Mouse (Mus musculus): ENCODE results near the gene Tep1. TPM values are rescaled to one million over a fixed set of nuclear protein-coding genes. Genes with fewer than 3 reads are reported as not detected.
A peak's percentile ranks its signal among the peaks of the same experiment; 100 is the strongest.
"Not testable (repeated sequence)": the region's sequence is repeated elsewhere in the genome, so short reads cannot be mapped to it uniquely, and the experiment has no call there.

The Tep1 gene
- total and polyA plus RNA-seq, 2 experiments from 2014 or later = 2.2 to 4.9 TPM

DNA sequence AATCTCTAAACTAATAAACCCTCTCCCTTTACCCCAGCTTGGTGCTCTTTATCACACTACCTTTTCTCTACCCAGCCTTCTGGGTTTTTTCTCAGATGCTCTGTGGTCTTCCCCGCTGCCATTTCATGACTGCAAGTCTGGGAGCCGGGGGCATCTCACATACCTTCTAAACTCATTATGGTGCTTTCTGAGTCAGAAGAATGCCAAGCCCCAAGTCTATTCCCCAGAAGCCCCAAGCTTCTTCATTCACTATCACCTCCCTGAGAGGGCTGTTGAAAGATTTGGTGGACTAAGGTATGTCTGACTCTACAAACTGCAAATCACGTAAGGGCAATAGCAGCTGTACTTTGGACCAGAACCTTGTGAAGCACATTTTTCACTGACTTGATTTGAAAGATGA lies 3.4 kb downstream of the Tep1 start:
- Histone ChIP-seq H3K9ac (replicated peaks; ENCODE audit: low read length, poor library complexity, severe bottlenecking) (no peak overlapping the region), H3K4me1 (ENCODE audit: insufficient read depth, low read length) (no peaks in the 10 kb centered on the region), H3K4me3 (ENCODE audit: low read depth, low read length) (no peak overlapping the region), H3K4me2 (ENCODE audit: low read depth, low read length, poor library complexity, severe bottlenecking) (no peak overlapping the region), H3K36me3 (ENCODE audit: insufficient read depth, low read length) (no peaks in the 10 kb centered on the region), H3K9me3 (ENCODE audit: low read length) (no peaks in the 10 kb centered on the region), H3K27me3 (ENCODE audit: insufficient read depth, low read length) (no peaks in the 10 kb centered on the region), H3K27ac (ENCODE audit: low read depth, low read length) (no peak overlapping the region)
- ATAC-seq (ENCODE audit: low FRiP score) (no peak), DNase-seq (ENCODE audit: low spot score) (no peak)
- WGBS = 97% methylated on average over 3 of the region's 3 CpGs
- no peak for TF ChIP-seq CTCF (IDR thresholded peaks at IDR 0.05)

DNA sequence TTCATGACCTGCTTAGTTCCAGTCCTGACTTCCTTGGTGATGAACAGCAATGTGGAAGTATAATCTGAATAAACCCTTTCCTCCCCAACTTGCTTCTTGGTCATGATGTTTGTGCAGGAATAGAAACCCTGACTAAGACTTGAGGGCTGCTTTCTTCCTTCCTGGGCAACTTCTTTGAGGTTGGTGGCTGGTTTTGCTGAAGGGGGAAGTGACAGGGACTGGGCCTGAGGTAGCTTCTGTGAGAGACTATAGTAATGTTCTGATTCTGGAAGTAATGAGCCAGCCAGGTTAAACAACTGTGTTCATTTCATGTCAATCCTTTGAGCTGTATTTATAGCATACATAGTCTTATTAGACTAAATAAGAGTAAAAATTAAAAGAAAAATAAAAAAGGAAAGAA lies 5.4 kb downstream of the Tep1 start:
- H3K4me1 ChIP-seq (ENCODE audit: insufficient read depth, low read length); H3K4me2 ChIP-seq (ENCODE audit: low read depth, low read length, poor library complexity, severe bottlenecking); H3K27ac ChIP-seq (ENCODE audit: low read depth, low read length); H3K27me3 ChIP-seq (ENCODE audit: insufficient read depth, low read length); H3K4me3 ChIP-seq (ENCODE audit: low read depth, low read length); DNase-seq (ENCODE audit: low spot score); ATAC-seq (ENCODE audit: low FRiP score); H3K36me3 ChIP-seq (ENCODE audit: insufficient read depth, low read length); H3K9me3 ChIP-seq (ENCODE audit: low read length); H3K9ac ChIP-seq (replicated peaks; ENCODE audit: low read length, poor library complexity, severe bottlenecking): not testable (repeated sequence)

DNA sequence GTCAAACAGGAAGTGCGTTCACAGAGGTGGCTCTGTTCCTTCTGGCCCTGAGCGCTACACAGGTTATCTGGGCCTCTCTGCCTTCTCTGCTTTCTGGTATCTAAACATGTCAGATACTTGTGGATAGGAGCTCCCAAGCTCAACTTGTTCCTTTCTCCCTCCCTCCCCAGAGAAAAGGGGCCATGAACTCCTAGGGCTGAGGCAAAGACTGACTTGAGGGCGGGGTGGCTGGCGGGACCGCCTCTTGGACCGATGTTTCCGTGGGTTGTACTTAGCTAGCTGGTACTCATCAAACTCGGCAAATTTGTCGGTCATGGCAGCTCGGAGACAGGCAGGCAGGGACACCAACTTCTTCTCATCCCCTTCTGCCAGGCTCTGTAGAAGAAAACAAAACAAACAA lies 7.7 kb downstream of the Tep1 start:
- Histone ChIP-seq H3K36me3 (ENCODE audit: insufficient read depth, low read length) (no peaks in the 10 kb centered on the region), H3K9ac (replicated peaks; ENCODE audit: low read length, poor library complexity, severe bottlenecking) (no peak overlapping the region), H3K9me3 (ENCODE audit: low read length) (no peaks in the 10 kb centered on the region), H3K27ac (ENCODE audit: low read depth, low read length) (no peak overlapping the region), H3K4me3 (ENCODE audit: low read depth, low read length) (no peak overlapping the region), H3K27me3 (ENCODE audit: insufficient read depth, low read length) (no peaks in the 10 kb centered on the region), H3K4me2 (ENCODE audit: low read depth, low read length, poor library complexity, severe bottlenecking) (no peak overlapping the region), H3K4me1 (ENCODE audit: insufficient read depth, low read length) (no peaks in the 10 kb centered on the region)
- TF ChIP-seq CTCF (IDR thresholded peaks at IDR 0.05) = no peak
- 96% methylated on average over 10 of the region's 10 CpGs for WGBS
- DNase-seq (ENCODE audit: low spot score) (no peak), ATAC-seq (ENCODE audit: low FRiP score) (no peak)

- 86% methylated on average over 5 of the region's 5 CpGs for WGBS
- Histone ChIP-seq H3K4me2 (ENCODE audit: low read depth, low read length, poor library complexity, severe bottlenecking) (no peak overlapping the region), H3K27me3 (ENCODE audit: insufficient read depth, low read length) (no peaks in the 10 kb centered on the region), H3K27ac (ENCODE audit: low read depth, low read length) (no peak overlapping the region), H3K4me1 (ENCODE audit: insufficient read depth, low read length) (no peaks in the 10 kb centered on the region), H3K9ac (replicated peaks; ENCODE audit: low read length, poor library complexity, severe bottlenecking) (no peak overlapping the region), H3K9me3 (ENCODE audit: low read length) (no peaks in the 10 kb centered on the region), H3K4me3 (ENCODE audit: low read depth, low read length) (no peak overlapping the region), H3K36me3 (ENCODE audit: insufficient read depth, low read length) (no peaks in the 10 kb centered on the region)
- no peak for ATAC-seq (ENCODE audit: low FRiP score)
- TF ChIP-seq CTCF (IDR thresholded peaks at IDR 0.05) = no peak
- DNase-seq (ENCODE audit: low spot score) = no peak
Measured at GRCm38 (mm10) chr14:50855788-50856187, 14.6 kb downstream of the Tep1 start.

DNA sequence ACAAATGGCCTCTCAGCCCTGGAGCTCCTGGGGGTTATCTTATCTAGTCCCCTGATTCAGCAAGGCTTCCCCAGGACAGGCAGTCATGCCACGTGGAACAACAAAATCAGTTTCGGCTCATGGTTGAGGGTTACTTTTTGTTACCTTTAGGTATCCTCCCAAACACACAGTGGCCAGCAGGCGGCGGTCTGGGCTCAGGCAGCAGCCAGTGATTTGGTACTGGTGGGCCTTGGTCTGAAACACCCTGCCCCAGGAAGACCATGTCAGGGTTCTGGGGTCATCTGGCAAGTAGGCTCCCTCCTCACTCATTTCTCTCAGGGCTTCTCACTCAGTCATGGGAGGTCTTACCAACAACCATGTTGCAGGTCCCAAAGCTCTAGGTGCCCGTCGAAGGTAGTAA lies 33.1 kb downstream of the Tep1 start:
- WGBS = 76% methylated on average over 6 of the region's 6 CpGs
- no peak overlapping the region for H3K9ac ChIP-seq (replicated peaks; ENCODE audit: low read length, poor library complexity, severe bottlenecking)
- no peak overlapping the region for H3K27ac ChIP-seq (ENCODE audit: low read depth, low read length)
- H3K9me3 ChIP-seq (ENCODE audit: low read length) = no peaks in the 10 kb centered on the region
- DNase-seq (ENCODE audit: low spot score) (no peak), ATAC-seq (ENCODE audit: low FRiP score) (no peak)
- no peaks in the 10 kb centered on the region for H3K4me1 ChIP-seq (ENCODE audit: insufficient read depth, low read length)
- no peak overlapping the region for H3K4me3 ChIP-seq (ENCODE audit: low read depth, low read length)
- no peaks in the 10 kb centered on the region for H3K27me3 ChIP-seq (ENCODE audit: insufficient read depth, low read length)
- peak; percentile 56 for TF ChIP-seq CTCF (IDR thresholded peaks at IDR 0.05)
- no peaks in the 10 kb centered on the region for H3K36me3 ChIP-seq (ENCODE audit: insufficient read depth, low read length)
- no peak overlapping the region for H3K4me2 ChIP-seq (ENCODE audit: low read depth, low read length, poor library complexity, severe bottlenecking)

DNA sequence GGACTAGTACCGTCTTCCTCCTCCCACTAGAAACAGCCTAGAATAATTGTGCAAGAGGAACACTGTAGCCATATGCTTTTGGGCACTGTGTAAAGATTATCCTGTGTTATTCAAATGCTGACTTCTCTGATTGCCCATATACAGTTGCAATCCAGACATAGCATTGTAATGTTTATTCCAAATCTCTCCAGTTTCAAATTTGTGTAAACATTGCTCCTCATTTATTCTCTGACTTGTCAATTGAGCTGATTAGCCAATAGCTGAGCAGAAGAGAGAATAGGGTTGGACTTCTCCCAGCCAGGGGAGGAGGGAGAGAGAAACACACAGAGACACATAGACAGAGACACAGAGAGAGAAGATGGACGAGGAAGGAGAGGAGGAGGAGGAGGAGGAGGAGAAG lies 35.9 kb downstream of the Tep1 start:
- ATAC-seq (ENCODE audit: low FRiP score) = no peak
- Histone ChIP-seq H3K36me3 (ENCODE audit: insufficient read depth, low read length) (no peaks in the 10 kb centered on the region), H3K9me3 (ENCODE audit: low read length) (no peaks in the 10 kb centered on the region), H3K4me3 (ENCODE audit: low read depth, low read length) (no peak overlapping the region), H3K27me3 (ENCODE audit: insufficient read depth, low read length) (no peaks in the 10 kb centered on the region), H3K27ac (ENCODE audit: low read depth, low read length) (no peak overlapping the region), H3K4me2 (ENCODE audit: low read depth, low read length, poor library complexity, severe bottlenecking) (no peak overlapping the region), H3K4me1 (ENCODE audit: insufficient read depth, low read length) (no peaks in the 10 kb centered on the region), H3K9ac (replicated peaks; ENCODE audit: low read length, poor library complexity, severe bottlenecking) (no peak overlapping the region)
- TF ChIP-seq CTCF (IDR thresholded peaks at IDR 0.05) = no peak
- DNase-seq (ENCODE audit: low spot score) = no peak
- 59% methylated on average over 2 of the region's 2 CpGs for WGBS

DNA sequence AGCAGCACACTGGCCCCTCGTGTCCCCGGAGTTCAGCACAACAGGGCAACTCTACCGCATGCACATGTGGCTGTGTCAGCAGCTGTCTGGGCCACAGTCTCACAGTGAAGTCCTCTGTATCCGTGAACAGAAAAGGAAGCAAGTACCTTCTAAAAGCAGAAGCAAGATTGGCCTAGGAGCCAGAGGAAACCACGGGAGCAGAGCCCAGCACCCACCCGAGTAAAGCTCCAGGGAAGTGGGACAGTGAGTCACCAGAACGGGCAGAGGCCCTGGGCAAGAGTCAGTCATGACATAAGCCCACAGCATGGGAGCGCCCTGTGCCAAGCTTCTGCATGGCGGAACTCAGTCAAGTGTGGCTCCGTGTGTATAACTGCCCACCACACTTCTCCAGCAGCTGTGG lies 36.4 kb downstream of the Tep1 start:
- Histone ChIP-seq H3K9ac (replicated peaks; ENCODE audit: low read length, poor library complexity, severe bottlenecking) (no peak overlapping the region), H3K4me1 (ENCODE audit: insufficient read depth, low read length) (no peaks in the 10 kb centered on the region), H3K9me3 (ENCODE audit: low read length) (no peaks in the 10 kb centered on the region), H3K27me3 (ENCODE audit: insufficient read depth, low read length) (no peaks in the 10 kb centered on the region), H3K27ac (ENCODE audit: low read depth, low read length) (no peak overlapping the region), H3K36me3 (ENCODE audit: insufficient read depth, low read length) (no peaks in the 10 kb centered on the region), H3K4me2 (ENCODE audit: low read depth, low read length, poor library complexity, severe bottlenecking) (no peak overlapping the region), H3K4me3 (ENCODE audit: low read depth, low read length) (no peak overlapping the region)
- ATAC-seq (ENCODE audit: low FRiP score) = no peak
- WGBS = 81% methylated on average over 10 of the region's 10 CpGs
- DNase-seq (ENCODE audit: low spot score) = peak; percentile 7
- no peak for TF ChIP-seq CTCF (IDR thresholded peaks at IDR 0.05)

Measured in midbrain, postnatal 0 days (tissue).